Mouse (Mus musculus) hindlimb bud, embryonic 11.5 days (tissue): ENCODE data around the gene Dpp9.

Source experiments
- DNase-seq: peaks from one replicate; pipeline ENCODE4 v3.0.0-alpha.2; 2012; ENCODE audit warnings: low read depth, low spot score; ENCODE audit errors: extremely low spot score

Dpp9 gene

GRCm38 (mm10) chr17:56144546-56144945, 74.2 kb downstream of the Dpp9 start:
- no peak for DNase-seq

GRCm38 (mm10) chr17:56141702-56142605, 76.8 kb downstream of the Dpp9 start:
- DNase-seq, result no peak

GRCm38 (mm10) chr17:56139858-56140595, 78.7 kb downstream of the Dpp9 start, which contains the start of gene Sema6b:
Gene Sema6b, minus strand, starts transcription at chr17:56140343.
- no peak for DNase-seq

GRCm38 (mm10) chr17:56139355-56139754, 79.3 kb downstream of the Dpp9 start:
- DNase-seq, result no peak

GRCm38 (mm10) chr17:56137839-56138613, 80.7 kb downstream of the Dpp9 start:
- DNase-seq, result no peak
